Mouse (Mus musculus): ENCODE results near the gene Klf7.

- no peak for TF ChIP-seq CTCF (IDR thresholded peaks at IDR 0.05; ENCODE audit: control insufficient read depth, insufficient read depth, low read length)
- TF ChIP-seq POLR2A (IDR thresholded peaks at IDR 0.05; ENCODE audit: borderline replicate concordance, control insufficient read depth, low read depth, low read length): no peak
Observed at GRCm38 (mm10) chr1:64040061-64040686, 81.9 kb downstream of the Klf7 start.

Measured in bone marrow, adult 2 months (tissue).